Mouse (Mus musculus) embryonic facial prominence, embryonic 11.5 days (tissue): Measurements from ENCODE around the gene Gprc5b. TPM values are rescaled to one million over a fixed set of nuclear protein-coding genes. Genes with fewer than 3 reads are reported as not detected.

Source experiments
- ATAC-seq: fragments of 200-750 bp; cut with Nextera tagmentation; replicated peaks from 2 replicates; pipeline ENCODE4 v1.8.0; 2017; ENCODE audit warnings: low read depth; ENCODE audit not compliant: insufficient number of reproducible peaks, low FRiP score, low TSS enrichment
- DNase-seq: peaks from one replicate; pipeline ENCODE4 v3.0.0-alpha.2; 2015; ENCODE audit warnings: low spot score
- H3K27ac ChIP-seq: fragments of 300-500 bp; sonication (generic); replicated peaks from 2 replicates; pipeline ENCODE4 v1.5.1; 2014; ENCODE audit warnings: mild to moderate bottlenecking, low read depth, low read length, control low read depth
- H3K27me3 ChIP-seq: fragments of 300-500 bp; sonication (generic); 2 replicates; pipeline ENCODE4 v1.6.1; 2014; ENCODE audit warnings: mild to moderate bottlenecking, low read length, moderate library complexity, mixed read lengths; ENCODE audit not compliant: control insufficient read depth, insufficient read depth
- H3K36me3 ChIP-seq: fragments of 300-500 bp; sonication (generic); replicated peaks from 2 replicates; pipeline ENCODE4 v1.6.1; 2014; ENCODE audit warnings: low read depth, mild to moderate bottlenecking, low read length, moderate library complexity, mixed read lengths; ENCODE audit not compliant: control insufficient read depth, insufficient read depth
- H3K4me1 ChIP-seq: fragments of 300-500 bp; sonication (generic); 2 replicates; pipeline ENCODE4 v1.6.1; 2014; ENCODE audit warnings: low read length, mixed read lengths; ENCODE audit not compliant: control insufficient read depth, insufficient read depth
- H3K4me2 ChIP-seq: fragments of 300-500 bp; sonication (generic); 2 replicates; pipeline ENCODE4 v1.6.1; 2014; ENCODE audit warnings: low read depth, mild to moderate bottlenecking, control low read depth, low read length, moderate library complexity
- H3K4me3 ChIP-seq: fragments of 300-500 bp; sonication (generic); 2 replicates; pipeline ENCODE4 v1.5.1; 2014; ENCODE audit warnings: low read depth, low read length, control low read depth
- H3K9ac ChIP-seq: fragments of 300-500 bp; sonication (generic); replicated peaks from 2 replicates; pipeline ENCODE4 v1.6.1; 2014; ENCODE audit warnings: mild to moderate bottlenecking, control low read depth, low read length
- H3K9me3 ChIP-seq: fragments of 300-500 bp; sonication (generic); replicated peaks from 2 replicates; pipeline ENCODE4 v1.6.1; 2016; ENCODE audit warnings: mild to moderate bottlenecking, low read length, inconsistent platforms, mixed read lengths; ENCODE audit not compliant: control insufficient read depth
- WGBS: fragments of 180-500 bp; shearing (Covaris S2); extraction: QIAGEN DNeasy Blood & Tissue Kit; methylation state at CpG from one replicate; pipeline ENCODE4 v1.1.7; 2014; 5-methylcytosine and 5-hydroxymethylcytosine counted together
- polyA plus RNA-seq: library from polyadenylated mRNA; unstranded; fragments of >200 nt; fragmentation: Nextera tagmentation; extraction: Ambion mirVana; gene quantifications from 2 replicates; pipeline ENCODE4 v1.2.1, GENCODE M21; 2014

Gprc5b gene
- polyA plus RNA-seq, 1 experiment from 2014 or later: 13.2 TPM

DNA sequence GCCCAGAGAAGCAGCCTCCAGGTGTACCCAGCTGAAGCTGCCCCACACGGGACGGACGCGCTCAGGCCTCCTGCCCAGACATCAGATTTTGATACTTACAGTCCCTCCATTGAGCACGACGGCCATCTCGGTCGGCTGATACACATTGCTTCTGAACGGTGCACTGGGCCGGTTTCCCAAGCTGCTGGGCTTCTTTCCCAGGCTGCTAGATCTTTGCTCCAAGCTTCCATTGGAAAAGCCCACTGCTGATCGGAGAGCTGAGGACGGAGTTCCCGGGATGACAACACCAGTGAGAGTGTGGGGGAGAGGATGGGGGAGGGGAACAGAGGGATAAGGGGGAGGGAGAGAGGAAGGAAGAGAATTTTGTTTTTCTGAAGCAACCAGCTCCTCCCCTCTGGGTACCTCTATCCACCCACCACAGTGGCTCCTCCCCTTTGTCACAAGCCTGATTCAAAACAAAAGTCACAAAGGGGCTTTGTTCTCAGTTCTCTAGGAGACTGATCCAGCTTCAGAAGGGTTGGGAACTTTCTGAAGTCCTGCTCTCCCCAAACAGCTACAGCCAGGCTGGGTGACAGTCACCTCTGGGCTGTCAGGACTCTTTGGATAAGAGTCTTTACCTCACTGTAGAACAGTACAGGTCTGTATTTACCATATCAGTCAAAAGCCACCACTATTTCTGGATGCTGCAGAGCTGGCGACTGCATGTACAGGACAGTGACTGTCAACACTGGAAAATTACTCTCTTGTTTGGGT is 18.4 kb downstream of the Gprc5b start:
- H3K27me3 ChIP-seq: no peaks in the 10 kb centered on the region
- WGBS: 30% methylated on average over 14 of the region's 14 CpGs
- no peaks in the 10 kb centered on the region for H3K4me1 ChIP-seq
- H3K36me3 ChIP-seq: no peaks in the 10 kb centered on the region
- no peak overlapping the region; the same call in 1 of the 2 replicates for H3K9ac ChIP-seq
- H3K27ac ChIP-seq: no peak overlapping the region
- DNase-seq: peak; percentile 42
- H3K4me3 ChIP-seq: no peak overlapping the region
- no peak; the same call in 1 of the 2 replicates for ATAC-seq
- H3K4me2 ChIP-seq: no peak overlapping the region
- H3K9me3 ChIP-seq: no peaks in the 10 kb centered on the region

- Histone ChIP-seq H3K9me3 (no peaks in the 10 kb centered on the region), H3K4me2 (no peak overlapping the region), H3K27ac (no peak overlapping the region), H3K4me1 (no peaks in the 10 kb centered on the region), H3K36me3 (no peaks in the 10 kb centered on the region), H3K4me3 (no peak overlapping the region), H3K27me3 (no peaks in the 10 kb centered on the region), H3K9ac (no peak overlapping the region)
- 86% methylated on average over 3 of the region's 3 CpGs for WGBS
- DNase-seq (no peak), ATAC-seq (no peak)
These were observed 19.2 kb downstream of the Gprc5b start for GRCm38 (mm10) chr7:118975837-118976236.

- 87% methylated on average over 4 of the region's 4 CpGs for WGBS
- no peaks in the 10 kb centered on the region for H3K36me3 ChIP-seq
- H3K27ac ChIP-seq: no peak overlapping the region
- no peaks in the 10 kb centered on the region for H3K4me1 ChIP-seq
- H3K4me2 ChIP-seq: no peak overlapping the region
- H3K4me3 ChIP-seq: no peak overlapping the region
- H3K9ac ChIP-seq: no peak overlapping the region
- DNase-seq: no peak
- no peak for ATAC-seq
- no peaks in the 10 kb centered on the region for H3K27me3 ChIP-seq
- H3K9me3 ChIP-seq: no peaks in the 10 kb centered on the region
These were observed 21.6 kb downstream of the Gprc5b start for GRCm38 (mm10) chr7:118973377-118973776.

- ATAC-seq (no peak), DNase-seq (no peak)
- H3K27ac ChIP-seq: no peak overlapping the region
- no peaks in the 10 kb centered on the region for H3K27me3 ChIP-seq
- no peak overlapping the region for H3K4me3 ChIP-seq
- H3K9me3 ChIP-seq: no peaks in the 10 kb centered on the region
- H3K4me1 ChIP-seq: no peaks in the 10 kb centered on the region
- no peak overlapping the region for H3K9ac ChIP-seq
- no peak overlapping the region for H3K4me2 ChIP-seq
- 78% methylated on average over 5 of the region's 5 CpGs for WGBS
- no peaks in the 10 kb centered on the region for H3K36me3 ChIP-seq
These were observed 22.7 kb downstream of the Gprc5b start for GRCm38 (mm10) chr7:118972306-118972705.

DNA sequence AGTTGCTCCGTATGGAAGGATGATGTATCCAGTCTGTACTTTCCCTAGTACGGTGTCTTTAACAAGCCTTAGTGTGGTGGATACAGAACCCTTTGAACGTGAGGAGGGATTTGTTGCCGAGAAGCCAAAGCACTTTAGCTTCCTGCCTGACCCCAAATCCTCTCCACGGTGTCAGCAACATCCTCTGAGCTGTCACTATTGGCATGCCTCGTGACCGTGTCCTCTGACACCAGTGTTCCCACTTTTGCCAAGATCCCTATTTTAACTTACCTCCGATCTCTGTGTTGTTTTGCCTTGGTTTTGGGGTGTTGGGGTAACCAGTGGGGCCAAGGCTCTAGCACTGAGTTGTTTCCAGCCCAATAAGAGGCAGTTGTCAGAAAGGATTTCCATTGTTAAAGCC is 23.5 kb downstream of the Gprc5b start:
- no peak overlapping the region for H3K4me2 ChIP-seq
- ATAC-seq (no peak), DNase-seq (no peak)
- no peaks in the 10 kb centered on the region for H3K36me3 ChIP-seq
- no peak overlapping the region for H3K4me3 ChIP-seq
- no peaks in the 10 kb centered on the region for H3K9me3 ChIP-seq
- WGBS: 84% methylated on average over 8 of the region's 8 CpGs
- H3K27ac ChIP-seq: no peak overlapping the region
- H3K9ac ChIP-seq: no peak overlapping the region
- H3K27me3 ChIP-seq: no peaks in the 10 kb centered on the region
- H3K4me1 ChIP-seq: no peaks in the 10 kb centered on the region

DNA sequence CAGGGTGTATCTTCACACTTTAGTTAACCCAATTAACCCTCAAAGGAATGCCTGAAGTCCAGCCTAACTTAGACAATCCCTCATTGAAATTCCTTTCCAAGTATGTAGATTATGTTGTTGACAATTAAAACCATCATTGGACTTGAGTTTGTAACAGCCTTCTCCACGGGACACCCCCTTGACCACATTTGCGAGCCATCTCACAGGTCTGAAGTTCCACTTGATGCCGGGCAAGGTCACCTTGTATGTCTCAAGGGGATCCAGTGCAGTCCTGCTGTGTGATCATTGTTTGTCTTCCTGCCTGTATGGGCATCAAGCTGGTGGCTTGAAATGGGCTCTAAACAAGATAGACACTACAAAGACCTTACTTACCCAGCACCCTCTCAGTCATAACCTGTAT is 26.1 kb downstream of the Gprc5b start:
- no peak overlapping the region for H3K9ac ChIP-seq
- no peak for DNase-seq
- H3K4me1 ChIP-seq: no peaks in the 10 kb centered on the region
- no peaks in the 10 kb centered on the region for H3K9me3 ChIP-seq
- H3K4me2 ChIP-seq: no peak overlapping the region
- no peak for ATAC-seq
- 89% methylated on average over 3 of the region's 3 CpGs for WGBS
- H3K27me3 ChIP-seq: no peaks in the 10 kb centered on the region
- H3K27ac ChIP-seq: no peak overlapping the region
- no peaks in the 10 kb centered on the region for H3K36me3 ChIP-seq
- no peak overlapping the region for H3K4me3 ChIP-seq

DNA sequence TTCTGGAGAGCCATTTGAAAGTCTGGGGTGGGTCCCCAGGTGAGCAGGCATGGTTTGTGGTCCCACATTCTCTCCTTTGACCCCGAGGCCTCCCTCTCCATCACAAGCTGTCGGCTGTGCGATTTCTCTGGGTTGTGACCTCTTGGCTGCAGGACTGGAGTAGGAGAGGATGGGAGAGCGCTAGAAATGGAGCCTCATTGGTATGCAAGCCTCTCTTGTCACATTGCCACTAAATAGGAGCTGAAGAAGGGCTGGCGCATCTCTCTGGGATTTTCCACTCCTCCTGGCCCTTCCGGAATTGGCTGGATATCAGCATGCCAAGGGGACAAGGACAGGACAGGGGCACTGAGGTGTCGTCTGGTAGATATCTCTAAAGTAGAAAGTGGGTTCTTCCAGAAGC is 29.8 kb downstream of the Gprc5b start:
- H3K9me3 ChIP-seq: no peaks in the 10 kb centered on the region
- H3K4me2 ChIP-seq: no peak overlapping the region
- WGBS: 33% methylated on average over 7 of the region's 7 CpGs
- no peak for DNase-seq
- no peaks in the 10 kb centered on the region for H3K27me3 ChIP-seq
- no peak overlapping the region for H3K4me3 ChIP-seq
- no peaks in the 10 kb centered on the region for H3K36me3 ChIP-seq
- no peaks in the 10 kb centered on the region for H3K4me1 ChIP-seq
- H3K27ac ChIP-seq: no peak overlapping the region
- ATAC-seq: no peak
- no peak overlapping the region for H3K9ac ChIP-seq

DNA sequence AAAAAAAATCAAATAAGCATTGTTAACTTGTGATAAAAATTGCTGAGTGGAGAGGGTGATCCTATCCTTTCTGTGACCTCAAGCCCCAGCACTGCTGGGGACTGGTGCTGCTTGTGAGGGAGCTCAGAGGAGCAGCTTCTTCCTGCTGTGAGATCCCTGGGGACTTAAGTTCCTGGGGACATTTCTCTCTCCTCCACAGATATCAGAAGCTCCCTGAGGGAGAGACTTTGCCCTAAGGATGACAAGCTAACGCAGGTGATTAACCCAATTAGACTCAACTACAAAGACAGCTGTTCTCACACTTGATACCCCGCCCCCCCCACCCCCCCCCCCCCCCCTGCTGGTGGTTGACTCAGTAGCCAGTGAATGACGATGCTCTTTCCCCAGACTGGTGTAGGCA is 30.2 kb downstream of the Gprc5b start:
- Histone ChIP-seq H3K4me1 (no peaks in the 10 kb centered on the region), H3K4me2 (no peak overlapping the region), H3K27ac (no peak overlapping the region), H3K4me3 (no peak overlapping the region), H3K27me3 (no peaks in the 10 kb centered on the region), H3K9ac (no peak overlapping the region), H3K9me3 (no peaks in the 10 kb centered on the region), H3K36me3 (no peaks in the 10 kb centered on the region)
- DNase-seq (no peak), ATAC-seq (no peak)
- 2% methylated on average over 3 of the region's 3 CpGs for WGBS
